Mouse (Mus musculus): ENCODE data around the gene Srgap2. TPM values are rescaled to one million over a fixed set of nuclear protein-coding genes. Genes with fewer than 3 reads are reported as not detected.
"Not testable (repeated sequence)": the region's sequence is repeated elsewhere in the genome, so short reads cannot be mapped to it uniquely, and the experiment has no call there.

Gene Srgap2
- total RNA-seq, 2 experiments from 2014 or later = 21.1 to 24.1 TPM

- no peak for DNase-seq
- intact Hi-C loops (cut with DNase I) = no loop called here
These were observed 169.9 kb downstream of the Srgap2 start for GRCm38 (mm10) chr1:131357213-131357612.

GRCm38 (mm10) chr1:131351436-131351835 lies 175.7 kb downstream of the Srgap2 start:
- no peak for DNase-seq
- intact Hi-C loops (cut with DNase I) = no loop called here

- intact Hi-C loops (cut with DNase I) = loop anchor here (5.0 kb wide), 2 partner anchors 32 to 77 kb away; no protein-coding TSS in a partner anchor
- DNase-seq = no peak
These were observed 177.1 kb downstream of the Srgap2 start for GRCm38 (mm10) chr1:131349993-131350510.

- intact Hi-C loops (cut with DNase I) = loop anchor here (5.0 kb wide), 2 partner anchors 35 to 80 kb away; no protein-coding TSS in a partner anchor
- DNase-seq = no peak
These were observed 179.4 kb downstream of the Srgap2 start for GRCm38 (mm10) chr1:131347708-131348107.

GRCm38 (mm10) chr1:131346916-131347555 lies 180.1 kb downstream of the Srgap2 start:
- intact Hi-C loops (cut with DNase I) = loop anchor here (5.0 kb wide), 2 partner anchors 35 to 80 kb away; no protein-coding TSS in a partner anchor
- peak in 1 of 2 experiments; percentile 13 for DNase-seq

- peak; percentile 15 to 37 for DNase-seq
- intact Hi-C loops (cut with DNase I) = loop anchor here (2.0 to 5.0 kb wide), 3 partner anchors 37 to 181 kb away; partner anchors contain the start of genes Fam72a and Srgap2
These were observed 181.4 kb downstream of the Srgap2 start for GRCm38 (mm10) chr1:131345422-131346419.

- intact Hi-C loops (cut with DNase I) = loop anchor here (2.0 to 5.0 kb wide), 4 partner anchors 38 to 182 kb away; partner anchors contain the start of genes Fam72a and Srgap2
- peak in 1 of 2 experiments; percentile 5 for DNase-seq
These were observed 182.5 kb downstream of the Srgap2 start for GRCm38 (mm10) chr1:131344691-131345090.

- intact Hi-C loops (cut with DNase I) = no loop called here
These were observed 191.1 kb downstream of the Srgap2 start for GRCm38 (mm10) chr1:131336017-131336416.

GRCm38 (mm10) chr1:131335604-131336003 lies 191.5 kb downstream of the Srgap2 start:
- intact Hi-C loops (cut with DNase I) = no loop called here
- DNase-seq = peak in 1 of 2 experiments; percentile 16

More at GRCm38 (mm10) chr1:131336017-131336416, 191.1 kb downstream of the Srgap2 start:
- no peak for DNase-seq

GRCm38 (mm10) chr1:131331180-131331579 lies 196.0 kb downstream of the Srgap2 start:
- intact Hi-C loops (cut with DNase I) = no loop called here

GRCm38 (mm10) chr1:131329093-131329492 lies 198.1 kb downstream of the Srgap2 start:
- peak in 1 of 2 experiments; percentile 33 for DNase-seq
- intact Hi-C loops (cut with DNase I) = not testable (repeated sequence)

More at GRCm38 (mm10) chr1:131331180-131331579, 196.0 kb downstream of the Srgap2 start:
- no peak for DNase-seq

GRCm38 (mm10) chr1:131327167-131327566 lies 200.0 kb downstream of the Srgap2 start:
- intact Hi-C loops (cut with DNase I) = no loop called here
- DNase-seq = no peak

GRCm38 (mm10) chr1:131324816-131325463 lies 202.2 kb downstream of the Srgap2 start:
- DNase-seq = no peak
- intact Hi-C loops (cut with DNase I) = no loop called here

- intact Hi-C loops (cut with DNase I) = no loop called here
- DNase-seq = no peak
These were observed 207.4 kb downstream of the Srgap2 start for GRCm38 (mm10) chr1:131319598-131320330.

GRCm38 (mm10) chr1:131318397-131318796 lies 208.8 kb downstream of the Srgap2 start:
- intact Hi-C loops (cut with DNase I) = no loop called here
- DNase-seq = no peak

GRCm38 (mm10) chr1:131317625-131318024 lies 209.5 kb downstream of the Srgap2 start:
- intact Hi-C loops (cut with DNase I) = no loop called here
- no peak for DNase-seq

- intact Hi-C loops (cut with DNase I) = no loop called here
- no peak for DNase-seq
These were observed 215.9 kb downstream of the Srgap2 start for GRCm38 (mm10) chr1:131311284-131311683.

- DNase-seq = no peak
- intact Hi-C loops (cut with DNase I) = no loop called here
These were observed 216.8 kb downstream of the Srgap2 start for GRCm38 (mm10) chr1:131310237-131310818.

- intact Hi-C loops (cut with DNase I) = no loop called here
- no peak for DNase-seq
These were observed 226.4 kb downstream of the Srgap2 start for GRCm38 (mm10) chr1:131300750-131301149.

Measured in heart, postnatal 36 days (tissue).